Mouse (Mus musculus) MEL (cell line): ENCODE measurements around the gene Krt71.
"Not testable (repeated sequence)": the region's sequence is repeated elsewhere in the genome, so short reads cannot be mapped to it uniquely, and the experiment has no call there.

Experiments used
- BHLHE40 ChIP-seq: IDR thresholded peaks from 2 replicates; pipeline ENCODE4 v1.6.1; 2012; ENCODE audit warnings: low read depth, mild to moderate bottlenecking, inconsistent platforms, low read length, improper control_type of control experiment, borderline replicate concordance
- CTCF ChIP-seq, 3 experiments: IDR thresholded peaks in 2 of 3; conservative IDR thresholded peaks in 1 of 3; 2 replicates each; pipeline ENCODE4 v1.5.1; 2011 to 2012; ENCODE audit warnings: low read length in 3 of 3, low read depth in 2 of 3, mild to moderate bottlenecking in 2 of 3, improper control_type of control experiment in 1 of 3, inconsistent platforms in 1 of 3, mixed read lengths in 1 of 3, moderate library complexity in 1 of 3; ENCODE audit not compliant: control insufficient read depth in 1 of 3, insufficient read depth in 1 of 3, poor library complexity in 1 of 3, severe bottlenecking in 1 of 3
- E2F4 ChIP-seq: IDR thresholded peaks from 2 replicates; pipeline ENCODE4 v1.6.1; 2011; ENCODE audit warnings: low read depth, low read length, improper control_type of control experiment, borderline replicate concordance
- EP300 ChIP-seq, 2 experiments: IDR thresholded peaks; 2 replicates each; pipeline ENCODE4 v1.6.1; 2011; ENCODE audit warnings: improper control_type of control experiment in 2 of 2, low read length in 2 of 2, low read depth in 1 of 2, mild to moderate bottlenecking in 1 of 2
- GATA1 ChIP-seq: IDR thresholded peaks from 2 replicates; pipeline ENCODE4 v1.6.1; 2011; ENCODE audit warnings: low read depth, low read length, improper control_type of control experiment
- MAFK ChIP-seq: IDR thresholded peaks from 2 replicates; pipeline ENCODE4 v1.6.1; 2011; ENCODE audit warnings: low read depth, mild to moderate bottlenecking, low read length, improper control_type of control experiment, borderline replicate concordance
- MAX ChIP-seq: IDR thresholded peaks from 2 replicates; pipeline ENCODE4 v1.6.1; 2011; ENCODE audit warnings: low read length, improper control_type of control experiment
- POLR2A ChIP-seq, 2 experiments: IDR thresholded peaks; 2 replicates each; pipeline ENCODE4 v1.6.1; 2011 to 2012; ENCODE audit warnings: low read length in 2 of 2, mild to moderate bottlenecking in 2 of 2, control low read depth in 1 of 2, improper control_type of control experiment in 1 of 2, low read depth in 1 of 2, moderate library complexity in 1 of 2; ENCODE audit not compliant: control insufficient read depth in 1 of 2, insufficient read depth in 1 of 2, poor library complexity in 1 of 2
- ZMIZ1 ChIP-seq: IDR thresholded peaks from 2 replicates; pipeline ENCODE4 v1.6.1; 2012; ENCODE audit warnings: low read depth, mild to moderate bottlenecking, inconsistent platforms, low read length, improper control_type of control experiment, moderate library complexity

DNA sequence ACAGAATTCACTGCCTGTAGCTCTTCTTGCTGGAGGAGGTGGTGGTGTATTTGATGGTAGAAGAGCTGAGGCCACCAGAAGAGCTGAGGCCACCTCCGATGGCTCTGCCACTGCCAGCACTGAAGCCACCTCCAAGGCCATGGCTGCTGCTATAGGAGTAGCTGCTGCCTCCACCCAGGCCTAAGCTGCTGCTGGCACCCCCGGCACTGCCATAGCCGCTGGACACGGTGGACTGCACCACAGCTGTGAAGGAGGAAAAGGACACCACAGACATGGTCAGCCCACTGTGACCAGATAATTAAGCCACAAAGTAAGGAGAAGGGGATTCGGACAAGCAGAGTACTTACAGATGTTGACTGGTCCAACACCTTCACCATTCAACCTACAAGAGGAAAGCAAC, 52.4 kb downstream of the Krt71 start:
- not testable (repeated sequence) for TF ChIP-seq MAFK; POLR2A (IDR thresholded peaks at IDR 0.05; ENCODE audit: control insufficient read depth in 1 of 2, insufficient read depth in 1 of 2, low read depth in 1 of 2, low read length in 2 of 2, poor library complexity in 1 of 2); GATA1; CTCF (IDR thresholded peaks at IDR 0.05 in 2 of 3, conservative IDR thresholded peaks at IDR 0.05 in 1 of 3; ENCODE audit: control insufficient read depth in 1 of 3, insufficient read depth in 1 of 3, low read depth in 2 of 3, low read length in 3 of 3, poor library complexity in 1 of 3, severe bottlenecking in 1 of 3); EP300 (IDR thresholded peaks at IDR 0.05; ENCODE audit: low read depth in 1 of 2, low read length in 2 of 2); BHLHE40; ZMIZ1; MAX; E2F4
